Mouse (Mus musculus) kidney, postnatal 0 days (tissue): ENCODE data around the gene Bhmt. TPM values are rescaled to one million over a fixed set of nuclear protein-coding genes. Genes with fewer than 3 reads are reported as not detected.

Source experiments
- ATAC-seq: fragments of 200-750 bp; cut with Nextera tagmentation; replicated peaks from 2 replicates; pipeline ENCODE4 v1.8.0; 2017; ENCODE audit warnings: low read depth, moderate number of reproducible peaks, moderate TSS enrichment, moderate library complexity; ENCODE audit not compliant: low FRiP score
- DNase-seq: peaks from one replicate; pipeline ENCODE4 v3.0.0-alpha.2; 2016; ENCODE audit warnings: low spot score
- H3K27ac ChIP-seq: fragments of 300-500 bp; sonication (generic); 2 replicates; pipeline ENCODE4 v1.5.1; 2014; ENCODE audit warnings: mild to moderate bottlenecking
- H3K27me3 ChIP-seq: fragments of 300-500 bp; sonication (generic); 2 replicates; pipeline ENCODE4 v1.6.1; 2014; ENCODE audit warnings: low read length, mixed read lengths; ENCODE audit not compliant: insufficient read depth
- H3K36me3 ChIP-seq: fragments of 300-500 bp; sonication (generic); 2 replicates; pipeline ENCODE4 v1.6.1; 2014; ENCODE audit warnings: low read length, mixed read lengths; ENCODE audit not compliant: insufficient read depth
- H3K4me1 ChIP-seq: fragments of 300-500 bp; sonication (generic); replicated peaks from 2 replicates; pipeline ENCODE4 v1.6.1; 2014; ENCODE audit warnings: antibody characterized with exemption, low read length, mixed read lengths; ENCODE audit not compliant: insufficient read depth
- H3K4me2 ChIP-seq: fragments of 300-500 bp; sonication (generic); 2 replicates; pipeline ENCODE4 v1.6.1; 2014; ENCODE audit warnings: mild to moderate bottlenecking, low read length, moderate library complexity, mixed read lengths
- H3K4me3 ChIP-seq: fragments of 300-500 bp; sonication (generic); replicated peaks from 2 replicates; pipeline ENCODE4 v1.5.1; 2014; ENCODE audit warnings: low read depth, low read length
- H3K9ac ChIP-seq: fragments of 300-500 bp; sonication (generic); 2 replicates; pipeline ENCODE4 v1.6.1; 2014; ENCODE audit warnings: low read depth, low read length
- H3K9me3 ChIP-seq: fragments of 300-500 bp; sonication (generic); replicated peaks from 2 replicates; pipeline ENCODE4 v1.6.1; 2016; ENCODE audit warnings: low read length, inconsistent platforms, mixed read lengths
- CTCF ChIP-seq: IDR thresholded peaks from 2 replicates; pipeline ENCODE4 v1.5.1; 2016; ENCODE audit warnings: antibody characterized with exemption, low read depth, mild to moderate bottlenecking, moderate library complexity
- WGBS: fragments of 180-500 bp; shearing (Covaris S2); extraction: QIAGEN DNeasy Blood & Tissue Kit; methylation state at CpG from one replicate; pipeline ENCODE4 v1.1.7; 2014; 5-methylcytosine and 5-hydroxymethylcytosine counted together
- polyA plus RNA-seq: library from polyadenylated mRNA; unstranded; fragments of >200 nt; fragmentation: Nextera tagmentation; extraction: Ambion mirVana; gene quantifications from 2 replicates; pipeline ENCODE4 v1.2.1, GENCODE M21; 2015

Gene Bhmt
- polyA plus RNA-seq, 1 experiment from 2014 or later: 0.43 TPM

GRCm38 (mm10) chr13:93613771-93614170 lies 24.0 kb downstream of the Bhmt start:
- Histone ChIP-seq H3K27me3 (no peaks in the 10 kb centered on the region), H3K4me1 (no peaks in the 10 kb centered on the region), H3K27ac (no peak overlapping the region), H3K9me3 (no peaks in the 10 kb centered on the region), H3K9ac (no peak overlapping the region), H3K4me3 (no peak overlapping the region), H3K4me2 (no peak overlapping the region), H3K36me3 (no peaks in the 10 kb centered on the region)
- DNase-seq (peak; percentile 73), ATAC-seq (no peak)
- TF ChIP-seq CTCF: peak; percentile 58
- WGBS: 52% methylated on average over 4 of the region's 4 CpGs

GRCm38 (mm10) chr13:93612660-93613607 lies 24.8 kb downstream of the Bhmt start:
- DNase-seq (peak; percentile 88), ATAC-seq (peak; percentile 41; the same call in 1 of the 2 replicates)
- H3K27ac ChIP-seq: no peak overlapping the region
- H3K27me3 ChIP-seq: no peaks in the 10 kb centered on the region
- no peak overlapping the region for H3K9ac ChIP-seq
- H3K36me3 ChIP-seq: no peaks in the 10 kb centered on the region
- H3K9me3 ChIP-seq: no peaks in the 10 kb centered on the region
- 45% methylated on average over 19 of the region's 19 CpGs for WGBS
- H3K4me3 ChIP-seq: no peak overlapping the region
- no peak overlapping the region for H3K4me2 ChIP-seq
- peak; percentile 88 for TF ChIP-seq CTCF
- no peaks in the 10 kb centered on the region for H3K4me1 ChIP-seq

GRCm38 (mm10) chr13:93608476-93608875 lies 29.3 kb downstream of the Bhmt start:
- Histone ChIP-seq H3K27ac (no peak overlapping the region), H3K4me3 (no peak overlapping the region), H3K4me1 (0 out of 2 replicates have a peak, but pooled peaks cover 4% of the 10 kb centered on the region), H3K4me2 (no peak overlapping the region), H3K36me3 (no peaks in the 10 kb centered on the region), H3K9me3 (no peaks in the 10 kb centered on the region), H3K9ac (no peak overlapping the region), H3K27me3 (no peaks in the 10 kb centered on the region)
- no peak for TF ChIP-seq CTCF
- DNase-seq: no peak
- WGBS: 95% methylated on average over 2 of the region's 2 CpGs
- ATAC-seq: no peak

- Histone ChIP-seq H3K27me3 (no peaks in the 10 kb centered on the region), H3K9ac (no peak overlapping the region), H3K9me3 (no peaks in the 10 kb centered on the region), H3K27ac (no peak overlapping the region), H3K4me2 (no peak overlapping the region), H3K36me3 (no peaks in the 10 kb centered on the region), H3K4me3 (no peak overlapping the region), H3K4me1 (0 out of 2 replicates have a peak, but pooled peaks cover 4% of the 10 kb centered on the region)
- ATAC-seq (no peak), DNase-seq (no peak)
- TF ChIP-seq CTCF: no peak
- 97% methylated on average over 3 of the region's 3 CpGs for WGBS
Measured at GRCm38 (mm10) chr13:93607701-93608100, 30.1 kb downstream of the Bhmt start.

GRCm38 (mm10) chr13:93606868-93607578 lies 30.7 kb downstream of the Bhmt start:
- H3K4me2 ChIP-seq: peak overlapping the region; percentile 6; the same call in 1 of the 2 replicates

GRCm38 (mm10) chr13:93604698-93605097 lies 33.1 kb downstream of the Bhmt start:
- no peaks in the 10 kb centered on the region for H3K27me3 ChIP-seq
- no peaks in the 10 kb centered on the region for H3K9me3 ChIP-seq
- H3K9ac ChIP-seq: no peak overlapping the region

More at GRCm38 (mm10) chr13:93606868-93607578, 30.7 kb downstream of the Bhmt start:
- no peak for TF ChIP-seq CTCF
- WGBS: 49% methylated on average over 13 of the region's 13 CpGs
- Histone ChIP-seq H3K27me3 (no peaks in the 10 kb centered on the region), H3K4me1 (0 out of 2 replicates have a peak, but pooled peaks cover 4% of the 10 kb centered on the region), H3K36me3 (no peaks in the 10 kb centered on the region), H3K9me3 (no peaks in the 10 kb centered on the region), H3K27ac (peak overlapping the region; percentile 50; the same call in 1 of the 2 replicates), H3K4me3 (no peak overlapping the region), H3K9ac (no peak overlapping the region)
- no peak for DNase-seq
- ATAC-seq: peak; percentile 67

More at GRCm38 (mm10) chr13:93604698-93605097, 33.1 kb downstream of the Bhmt start:
- Histone ChIP-seq H3K27ac (no peak overlapping the region), H3K4me2 (no peak overlapping the region), H3K4me1 (0 out of 2 replicates have a peak, but pooled peaks cover 4% of the 10 kb centered on the region), H3K36me3 (no peaks in the 10 kb centered on the region), H3K4me3 (no peak overlapping the region)
- ATAC-seq (no peak), DNase-seq (no peak)
- WGBS: 40% methylated on average over 4 of the region's 4 CpGs
- TF ChIP-seq CTCF: no peak
